In genomic region chr6:125215148-125215954, GRCm38 (mm10) we compare ENCODE assay signal across 8 mouse cellular contexts. TPM values are rescaled to one million over a fixed set of nuclear protein-coding genes. Genes with fewer than 3 reads are reported as not detected.
DNase-seq lines count a peak whose midpoint lies in the region; ATAC-seq lines count a peak whose summit lies in the region.

Gene Vamp1 (plus strand): TSS chr6:125215551.

- peak within 1 kb of the TSS; percentile 86 for H3K9ac ChIP-seq in heart, embryonic 14.5 days (ENCODE audit: low read length)
- peak within 1 kb of the TSS; percentile 86 for H3K9ac ChIP-seq in liver, embryonic 13.5 days
- peak within 1 kb of the TSS; percentile 82 for H3K9ac ChIP-seq in stomach, embryonic 16.5 days (ENCODE audit: low read length)

- H3K27me3 ChIP-seq in heart, embryonic 14.5 days (ENCODE audit: control insufficient read depth, insufficient read depth, low read length): peaks cover 10% of the 10 kb centered on the region; the same call in 1 of the 2 replicates
- peaks cover 25% of the 10 kb centered on the region for H3K27me3 ChIP-seq in liver, embryonic 13.5 days
- no peaks in the 10 kb centered on the region for H3K27me3 ChIP-seq in stomach, embryonic 16.5 days (ENCODE audit: control insufficient read depth, insufficient read depth, low read length)

- peak; percentile 87 for ATAC-seq in CD4-positive, CD25-positive, alpha-beta regulatory T cell, adult 4 months
- peak; percentile 95 for ATAC-seq in heart, embryonic 14.5 days (ENCODE audit: insufficient number of reproducible peaks, insufficient read depth, low FRiP score, low read depth)
- peak; percentile 95 for ATAC-seq in liver, embryonic 13.5 days (ENCODE audit: low read depth)
- peak; percentile 96 for ATAC-seq in stomach, embryonic 16.5 days (ENCODE audit: insufficient read depth, low FRiP score)

- peaks cover 12% of the 10 kb centered on the region; the same call in 1 of the 2 replicates for H3K36me3 ChIP-seq in heart, embryonic 14.5 days (ENCODE audit: control insufficient read depth, insufficient read depth, low read length)
- H3K36me3 ChIP-seq in liver, embryonic 13.5 days: no peaks in the 10 kb centered on the region
- no peaks in the 10 kb centered on the region for H3K36me3 ChIP-seq in stomach, embryonic 16.5 days (ENCODE audit: control insufficient read depth, insufficient read depth, low read length)

- under 1% methylated on average over 48 of the region's 48 CpGs for WGBS in heart, embryonic 14.5 days
- under 1% methylated on average over 48 of the region's 48 CpGs for WGBS in liver, embryonic 13.5 days (ENCODE audit: insufficient replicate concordance)
- WGBS in stomach, embryonic 16.5 days: under 1% methylated on average over 48 of the region's 48 CpGs

- peak within 1 kb of the TSS; percentile 71 for H3K4me2 ChIP-seq in heart, embryonic 14.5 days (ENCODE audit: low read length)
- peak within 1 kb of the TSS; percentile 96 for H3K4me2 ChIP-seq in liver, embryonic 13.5 days
- peak within 1 kb of the TSS; percentile 96 for H3K4me2 ChIP-seq in stomach, embryonic 16.5 days (ENCODE audit: low read depth, low read length)

- peaks cover 0 to 4% of the 10 kb centered on the region in 2 experiments; a peak in 1 of 4 replicates for H3K4me1 ChIP-seq in heart, embryonic 14.5 days (ENCODE audit: control insufficient read depth in 2 of 2, insufficient read depth in 2 of 2, low read length in 2 of 2)
- H3K4me1 ChIP-seq in liver, embryonic 13.5 days (replicated peaks): peaks cover 16% of the 10 kb centered on the region
- H3K4me1 ChIP-seq in stomach, embryonic 16.5 days (ENCODE audit: control insufficient read depth, insufficient read depth, low read length): peaks cover 7% of the 10 kb centered on the region; the same call in 1 of the 2 replicates

- DNase-seq in c-Kit-negative CD71-positive TER-119-positive erythroid progenitor cells, embryonic 14.5 days (ENCODE audit: low read depth, low spot score): peak; percentile 89
- peak; percentile 93 for DNase-seq in fibroblast of lung, adult 2 months (ENCODE audit: low read depth)
- DNase-seq in kidney, postnatal 14 days: peak; percentile 98
- DNase-seq in liver, embryonic 13.5 days: peak; percentile 90
- peak; percentile 86 for DNase-seq in neural tube, embryonic 10.5 days (ENCODE audit: extremely low spot score, low spot score)

- H3K27ac ChIP-seq in heart, embryonic 14.5 days (replicated peaks in 1 of 2; ENCODE audit: control insufficient read depth in 1 of 2, insufficient read depth in 1 of 2, low read depth in 2 of 2, low read length in 2 of 2): peak within 1 kb of the TSS; percentile 64 to 78
- peak within 1 kb of the TSS; percentile 74 for H3K27ac ChIP-seq in liver, embryonic 13.5 days
- H3K27ac ChIP-seq in stomach, embryonic 16.5 days (ENCODE audit: low read length): peak within 1 kb of the TSS; percentile 84

- no peaks in the 10 kb centered on the region for H3K9me3 ChIP-seq in heart, embryonic 14.5 days (ENCODE audit: control insufficient read depth, low read length)
- H3K9me3 ChIP-seq in liver, embryonic 13.5 days (replicated peaks): no peaks in the 10 kb centered on the region
- H3K9me3 ChIP-seq in stomach, embryonic 16.5 days (replicated peaks; ENCODE audit: control insufficient read depth, low read length): no peaks in the 10 kb centered on the region; the same call in 1 of the 2 replicates

- peak within 1 kb of the TSS; percentile 70 to 72 for H3K4me3 ChIP-seq in heart, embryonic 14.5 days (ENCODE audit: control insufficient read depth in 1 of 2, insufficient read depth in 1 of 2, low read depth in 1 of 2, low read length in 2 of 2)
- peak within 1 kb of the TSS; percentile 79 for H3K4me3 ChIP-seq in liver, embryonic 13.5 days (replicated peaks)
- H3K4me3 ChIP-seq in stomach, embryonic 16.5 days (replicated peaks; ENCODE audit: low read length): peak within 1 kb of the TSS; percentile 77

RNA-seq across cellular contexts. Expression of gene Vamp1, which starts in this region (rescaled TPM):
- 10 to 100 TPM; 17.0 to 28.4 TPM for polyA plus RNA-seq in CD4-positive, CD25-positive, alpha-beta regulatory T cell, adult 4 months (2017; shearing (Covaris generic))
- 2.6 and 2.7 TPM in 2 replicates for polyA plus RNA-seq in heart, embryonic 14.5 days (2014; fragmentation: Nextera tagmentation; extraction: Ambion mirVana)
- 1.6 and 2.1 TPM in 2 replicates for polyA plus RNA-seq in liver, embryonic 13.5 days (2015; fragmentation: Nextera tagmentation; extraction: Ambion mirVana)
- polyA plus RNA-seq in stomach, embryonic 16.5 days (2015; fragmentation: Nextera tagmentation; extraction: Ambion mirVana): 6.9 and 7.4 TPM in 2 replicates

Comparison
In these comparisons a context has a peak if more than half of its experiments do, and no peak if none do; other contexts are left out.
1. Peak in every context shown above with its lines: DNase-seq, ATAC-seq, H3K4me3 ChIP-seq and H3K27ac ChIP-seq.